Mouse (Mus musculus): ENCODE measurements around the gene Rom1. TPM values are rescaled to one million over a fixed set of nuclear protein-coding genes. Genes with fewer than 3 reads are reported as not detected.

Rom1 gene
- polyA plus RNA-seq, 1 experiment from 2014 or later = 2.4 TPM

- no peak for ATAC-seq (replicated peaks; ENCODE audit: extremely low read depth, insufficient read depth, low FRiP score)
- Histone ChIP-seq H3K4me2 (ENCODE audit: low read depth, low read length) (no peak overlapping the region), H3K4me1 (ENCODE audit: control insufficient read depth, insufficient read depth, low read length) (peaks cover 8% of the 10 kb centered on the region), H3K27me3 (ENCODE audit: control insufficient read depth, insufficient read depth, low read length) (no peaks in the 10 kb centered on the region), H3K36me3 (ENCODE audit: control insufficient read depth, insufficient read depth) (peaks cover 22% of the 10 kb centered on the region), H3K9ac (ENCODE audit: low read length) (no peak overlapping the region), H3K9me3 (replicated peaks; ENCODE audit: control insufficient read depth, low read length) (no peaks in the 10 kb centered on the region), H3K4me3 (ENCODE audit: low read length) (no peak overlapping the region), H3K27ac (ENCODE audit: low read length) (no peak overlapping the region)
- WGBS = 96% methylated on average over 2 of the region's 2 CpGs
These were observed 7.6 kb upstream of the Rom1 start for GRCm38 (mm10) chr19:8936736-8937135.

- Histone ChIP-seq H3K9ac (ENCODE audit: low read length) (peak overlapping the region; percentile 92), H3K9me3 (replicated peaks; ENCODE audit: control insufficient read depth, low read length) (no peaks in the 10 kb centered on the region), H3K4me2 (ENCODE audit: low read depth, low read length) (peak overlapping the region; percentile 86), H3K36me3 (ENCODE audit: control insufficient read depth, insufficient read depth) (peaks cover 24% of the 10 kb centered on the region), H3K4me3 (ENCODE audit: low read length) (peak overlapping the region; percentile 87), H3K4me1 (ENCODE audit: control insufficient read depth, insufficient read depth, low read length) (peaks cover 16% of the 10 kb centered on the region), H3K27ac (ENCODE audit: low read length) (no peak overlapping the region), H3K27me3 (ENCODE audit: control insufficient read depth, insufficient read depth, low read length) (no peaks in the 10 kb centered on the region)
- 75% methylated on average over 7 of the region's 7 CpGs for WGBS
- no peak for ATAC-seq (replicated peaks; ENCODE audit: extremely low read depth, insufficient read depth, low FRiP score)
These were observed 1.6 kb upstream of the Rom1 start for GRCm38 (mm10) chr19:8930771-8931170.

- peak overlapping the region; percentile 87 for H3K4me3 ChIP-seq (ENCODE audit: low read length)
- H3K4me1 ChIP-seq (ENCODE audit: control insufficient read depth, insufficient read depth, low read length) = peaks cover 16% of the 10 kb centered on the region
- peak overlapping the region; percentile 84 for H3K27ac ChIP-seq (ENCODE audit: low read length)
- ATAC-seq (replicated peaks; ENCODE audit: extremely low read depth, insufficient read depth, low FRiP score) = no peak
- no peaks in the 10 kb centered on the region for H3K27me3 ChIP-seq (ENCODE audit: control insufficient read depth, insufficient read depth, low read length)
- H3K9me3 ChIP-seq (replicated peaks; ENCODE audit: control insufficient read depth, low read length) = no peaks in the 10 kb centered on the region
- peak overlapping the region; percentile 86 for H3K4me2 ChIP-seq (ENCODE audit: low read depth, low read length)
- peaks cover 27% of the 10 kb centered on the region for H3K36me3 ChIP-seq (ENCODE audit: control insufficient read depth, insufficient read depth)
- 12% methylated on average over 11 of the region's 11 CpGs for WGBS
- peak overlapping the region; percentile 92 for H3K9ac ChIP-seq (ENCODE audit: low read length)
These were observed 961 bp upstream of the Rom1 start for GRCm38 (mm10) chr19:8930117-8930516.

- Histone ChIP-seq H3K4me3 (ENCODE audit: low read length) (peak overlapping the region; percentile 87), H3K36me3 (ENCODE audit: control insufficient read depth, insufficient read depth) (peaks cover 21% of the 10 kb centered on the region), H3K9me3 (replicated peaks; ENCODE audit: control insufficient read depth, low read length) (no peaks in the 10 kb centered on the region), H3K4me2 (ENCODE audit: low read depth, low read length) (peak overlapping the region; percentile 86), H3K9ac (ENCODE audit: low read length) (peak overlapping the region; percentile 92; the same call in 1 of the 2 replicates), H3K27me3 (ENCODE audit: control insufficient read depth, insufficient read depth, low read length) (no peaks in the 10 kb centered on the region), H3K27ac (ENCODE audit: low read length) (peak overlapping the region; percentile 84), H3K4me1 (ENCODE audit: control insufficient read depth, insufficient read depth, low read length) (peaks cover 16% of the 10 kb centered on the region)
- WGBS = 21% methylated on average over 16 of the region's 16 CpGs
- ATAC-seq (replicated peaks; ENCODE audit: extremely low read depth, insufficient read depth, low FRiP score) = no peak; the same call in 1 of the 2 replicates
These were observed 400 bp downstream of the Rom1 start for GRCm38 (mm10) chr19:8928689-8929223.

- Histone ChIP-seq H3K9ac (ENCODE audit: low read length) (no peak overlapping the region), H3K4me3 (ENCODE audit: low read length) (no peak overlapping the region), H3K4me2 (ENCODE audit: low read depth, low read length) (no peak overlapping the region), H3K9me3 (replicated peaks; ENCODE audit: control insufficient read depth, low read length) (no peaks in the 10 kb centered on the region), H3K4me1 (ENCODE audit: control insufficient read depth, insufficient read depth, low read length) (peaks cover 16% of the 10 kb centered on the region), H3K36me3 (ENCODE audit: control insufficient read depth, insufficient read depth) (peaks cover 16% of the 10 kb centered on the region), H3K27ac (ENCODE audit: low read length) (no peak overlapping the region), H3K27me3 (ENCODE audit: control insufficient read depth, insufficient read depth, low read length) (no peaks in the 10 kb centered on the region)
- no peak for ATAC-seq (replicated peaks; ENCODE audit: extremely low read depth, insufficient read depth, low FRiP score)
- WGBS = 78% methylated on average over 12 of the region's 12 CpGs
These were observed 1.1 kb downstream of the Rom1 start for GRCm38 (mm10) chr19:8927891-8928525.

- 86% methylated on average over 2 of the region's 2 CpGs for WGBS
- Histone ChIP-seq H3K9me3 (replicated peaks; ENCODE audit: control insufficient read depth, low read length) (no peaks in the 10 kb centered on the region), H3K4me1 (ENCODE audit: control insufficient read depth, insufficient read depth, low read length) (peaks cover 17% of the 10 kb centered on the region), H3K4me2 (ENCODE audit: low read depth, low read length) (no peak overlapping the region), H3K27ac (ENCODE audit: low read length) (no peak overlapping the region), H3K9ac (ENCODE audit: low read length) (no peak overlapping the region), H3K36me3 (ENCODE audit: control insufficient read depth, insufficient read depth) (peaks cover 16% of the 10 kb centered on the region), H3K27me3 (ENCODE audit: control insufficient read depth, insufficient read depth, low read length) (no peaks in the 10 kb centered on the region), H3K4me3 (ENCODE audit: low read length) (no peak overlapping the region)
- no peak for ATAC-seq (replicated peaks; ENCODE audit: extremely low read depth, insufficient read depth, low FRiP score)
These were observed 2.4 kb downstream of the Rom1 start for GRCm38 (mm10) chr19:8926766-8927165.

GRCm38 (mm10) chr19:8921741-8922140, 7.4 kb downstream of the Rom1 start:
- H3K4me2 ChIP-seq (ENCODE audit: low read depth, low read length) = no peak overlapping the region
- WGBS = 65% methylated on average over 9 of the region's 9 CpGs
- no peak overlapping the region for H3K4me3 ChIP-seq (ENCODE audit: low read length)
- no peak overlapping the region for H3K9ac ChIP-seq (ENCODE audit: low read length)
- H3K9me3 ChIP-seq (replicated peaks; ENCODE audit: control insufficient read depth, low read length) = no peaks in the 10 kb centered on the region
- H3K4me1 ChIP-seq (ENCODE audit: control insufficient read depth, insufficient read depth, low read length) = peaks cover 12% of the 10 kb centered on the region
- H3K36me3 ChIP-seq (ENCODE audit: control insufficient read depth, insufficient read depth) = peaks cover 9% of the 10 kb centered on the region; the same call in 1 of the 2 replicates
- ATAC-seq (replicated peaks; ENCODE audit: extremely low read depth, insufficient read depth, low FRiP score) = no peak
- H3K27me3 ChIP-seq (ENCODE audit: control insufficient read depth, insufficient read depth, low read length) = no peaks in the 10 kb centered on the region
- no peak overlapping the region for H3K27ac ChIP-seq (ENCODE audit: low read length)

- H3K4me2 ChIP-seq (ENCODE audit: low read depth, low read length) = peak overlapping the region; percentile 72
- 1% methylated on average over 6 of the region's 6 CpGs for WGBS
- no peaks in the 10 kb centered on the region for H3K27me3 ChIP-seq (ENCODE audit: control insufficient read depth, insufficient read depth, low read length)
- peak overlapping the region; percentile 87 for H3K9ac ChIP-seq (ENCODE audit: low read length)
- ATAC-seq (replicated peaks; ENCODE audit: extremely low read depth, insufficient read depth, low FRiP score) = no peak
- H3K4me3 ChIP-seq (ENCODE audit: low read length) = peak overlapping the region; percentile 83
- peaks cover 12% of the 10 kb centered on the region for H3K36me3 ChIP-seq (ENCODE audit: control insufficient read depth, insufficient read depth)
- H3K27ac ChIP-seq (ENCODE audit: low read length) = peak overlapping the region; percentile 89
- peaks cover 12% of the 10 kb centered on the region for H3K4me1 ChIP-seq (ENCODE audit: control insufficient read depth, insufficient read depth, low read length)
- no peaks in the 10 kb centered on the region for H3K9me3 ChIP-seq (replicated peaks; ENCODE audit: control insufficient read depth, low read length)
These were observed 8.3 kb downstream of the Rom1 start for GRCm38 (mm10) chr19:8920836-8921291.

- peaks cover 15% of the 10 kb centered on the region for H3K36me3 ChIP-seq (ENCODE audit: control insufficient read depth, insufficient read depth)
- H3K27me3 ChIP-seq (ENCODE audit: control insufficient read depth, insufficient read depth, low read length) = no peaks in the 10 kb centered on the region
- peak within 1 kb of the TSS; percentile 89 for H3K27ac ChIP-seq (ENCODE audit: low read length)
- H3K4me3 ChIP-seq (ENCODE audit: low read length) = peak within 1 kb of the TSS; percentile 83
- H3K9me3 ChIP-seq (replicated peaks; ENCODE audit: control insufficient read depth, low read length) = no peaks in the 10 kb centered on the region
- peaks cover 12% of the 10 kb centered on the region for H3K4me1 ChIP-seq (ENCODE audit: control insufficient read depth, insufficient read depth, low read length)
- 2% methylated on average over 37 of the region's 50 CpGs for WGBS
- H3K9ac ChIP-seq (ENCODE audit: low read length) = peak within 1 kb of the TSS; percentile 87
- peak within 1 kb of the TSS; percentile 72 for H3K4me2 ChIP-seq (ENCODE audit: low read depth, low read length)
- ATAC-seq (replicated peaks; ENCODE audit: extremely low read depth, insufficient read depth, low FRiP score) = peak; percentile 97
These were observed 9.0 kb downstream of the Rom1 start, which contains the start of gene B3gat3 for GRCm38 (mm10) chr19:8920073-8920736. Gene B3gat3, plus strand, starts transcription at chr19:8920374.

Measured in heart, embryonic 16.5 days (tissue).